Mouse (Mus musculus): ENCODE measurements around the gene Cd244a. TPM values are rescaled to one million over a fixed set of nuclear protein-coding genes. Genes with fewer than 3 reads are reported as not detected.

Cd244a gene
- polyA plus RNA-seq, 1 experiment = 1.9 TPM

DNA sequence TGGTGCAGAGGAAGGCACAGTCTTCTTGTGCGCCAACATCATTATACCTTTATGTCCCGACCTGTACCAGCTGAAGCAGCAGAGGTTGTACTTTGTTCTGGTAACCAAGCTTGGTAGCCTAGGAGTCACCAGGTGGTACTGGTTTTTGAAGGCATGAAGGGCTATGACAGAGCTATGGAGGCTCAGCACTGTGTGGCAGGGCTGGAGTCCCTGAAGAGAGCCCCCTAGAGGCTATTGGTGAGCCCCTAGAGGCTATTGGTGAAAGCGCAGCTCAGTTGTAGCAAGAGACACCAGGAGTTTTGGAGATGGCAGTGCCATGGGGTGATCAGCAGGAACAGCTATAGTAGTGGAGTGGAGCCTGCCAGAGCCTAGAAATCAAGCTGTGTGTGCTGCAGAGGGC is 5.3 kb downstream of the Cd244a start:
- H3K27ac ChIP-seq (ENCODE audit: control insufficient read depth, insufficient read depth, low read length) = no peak overlapping the region
- H3K4me3 ChIP-seq (ENCODE audit: control insufficient read depth, insufficient read depth, low read length) = no peak overlapping the region
- peaks cover 6% of the 10 kb centered on the region for H3K4me1 ChIP-seq (replicated peaks; ENCODE audit: control insufficient read depth, insufficient read depth, low read length)
- WGBS = 76% methylated on average over 3 of the region's 3 CpGs
- H3K27me3 ChIP-seq (ENCODE audit: control insufficient read depth, insufficient read depth, low read length) = no peaks in the 10 kb centered on the region
- TF ChIP-seq CTCF (IDR thresholded peaks at IDR 0.05; ENCODE audit: borderline replicate concordance, control insufficient read depth, extremely low read depth, insufficient read depth, low read length, poor library complexity) (peak; percentile 75; the same call in 1 of the 2 replicates), POLR2A (IDR thresholded peaks at IDR 0.05; ENCODE audit: control insufficient read depth, extremely low read depth, insufficient read depth, low read length, poor library complexity) (no peak)
- no peaks in the 10 kb centered on the region for H3K36me3 ChIP-seq (ENCODE audit: control insufficient read depth, insufficient read depth, low read length)
- DNase-seq = peak; percentile 41

DNA sequence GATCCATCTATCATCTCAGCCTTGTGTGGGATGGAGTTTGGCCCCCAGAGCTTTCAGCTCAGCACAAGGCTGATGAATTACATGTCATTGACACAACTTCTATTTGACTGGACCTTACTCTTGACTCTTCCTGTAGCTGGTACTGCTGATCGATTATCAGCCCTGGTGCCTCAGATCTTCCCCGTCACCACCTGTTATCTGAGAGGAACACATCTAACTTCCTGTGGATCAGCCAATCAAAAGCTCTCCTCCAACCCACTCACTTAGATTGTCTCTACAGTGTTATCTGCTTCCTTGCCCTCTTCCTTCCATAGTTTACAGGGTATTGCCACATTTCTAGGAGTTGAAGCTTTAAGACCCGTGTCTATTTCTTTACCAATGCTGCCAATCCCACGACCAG is 6.9 kb downstream of the Cd244a start:
- DNase-seq = no peak
- 64% methylated on average over 4 of the region's 4 CpGs for whole genome bisulfite sequencing
- no peaks in the 10 kb centered on the region for H3K36me3 ChIP-seq (ENCODE audit: control insufficient read depth, insufficient read depth, low read length)
- peaks cover 6% of the 10 kb centered on the region for H3K4me1 ChIP-seq (replicated peaks; ENCODE audit: control insufficient read depth, insufficient read depth, low read length)
- no peaks in the 10 kb centered on the region for H3K27me3 ChIP-seq (ENCODE audit: control insufficient read depth, insufficient read depth, low read length)
- TF ChIP-seq POLR2A (IDR thresholded peaks at IDR 0.05; ENCODE audit: control insufficient read depth, extremely low read depth, insufficient read depth, low read length, poor library complexity) = no peak
- TF ChIP-seq CTCF (IDR thresholded peaks at IDR 0.05; ENCODE audit: borderline replicate concordance, control insufficient read depth, extremely low read depth, insufficient read depth, low read length, poor library complexity) = no peak
- no peak overlapping the region for H3K4me3 ChIP-seq (ENCODE audit: control insufficient read depth, insufficient read depth, low read length)
- no peak overlapping the region for H3K27ac ChIP-seq (ENCODE audit: control insufficient read depth, insufficient read depth, low read length)

DNA sequence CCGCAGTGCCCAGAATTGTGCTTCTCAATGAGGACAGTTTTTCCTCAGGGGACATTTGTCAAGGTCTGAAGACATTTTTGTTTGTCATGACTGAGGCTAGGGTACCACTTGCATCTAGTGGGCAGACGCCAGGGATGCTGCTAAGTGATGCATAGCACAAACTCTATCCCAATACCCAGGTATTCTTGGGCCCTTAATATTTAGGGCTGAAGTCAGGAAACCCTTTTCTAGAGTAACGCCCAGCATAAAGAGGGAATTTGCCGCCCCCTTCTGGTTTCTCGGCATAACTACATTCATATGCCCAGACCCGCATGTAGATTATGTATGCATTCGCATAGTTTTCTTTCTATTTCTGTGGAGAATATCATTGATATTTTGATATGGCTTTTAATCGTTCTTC is 7.8 kb downstream of the Cd244a start:
- H3K4me1 ChIP-seq (replicated peaks; ENCODE audit: control insufficient read depth, insufficient read depth, low read length) = peaks cover 3% of the 10 kb centered on the region; the same call in 1 of the 2 replicates
- H3K4me3 ChIP-seq (ENCODE audit: control insufficient read depth, insufficient read depth, low read length) = no peak overlapping the region
- no peak overlapping the region for H3K27ac ChIP-seq (ENCODE audit: control insufficient read depth, insufficient read depth, low read length)
- 21% methylated on average over 8 of the region's 8 CpGs for WGBS
- peak; percentile 71 for DNase-seq
- no peaks in the 10 kb centered on the region for H3K27me3 ChIP-seq (ENCODE audit: control insufficient read depth, insufficient read depth, low read length)
- TF ChIP-seq CTCF (IDR thresholded peaks at IDR 0.05; ENCODE audit: borderline replicate concordance, control insufficient read depth, extremely low read depth, insufficient read depth, low read length, poor library complexity) (no peak), POLR2A (IDR thresholded peaks at IDR 0.05; ENCODE audit: control insufficient read depth, extremely low read depth, insufficient read depth, low read length, poor library complexity) (no peak)
- no peaks in the 10 kb centered on the region for H3K36me3 ChIP-seq (ENCODE audit: control insufficient read depth, insufficient read depth, low read length)

DNA sequence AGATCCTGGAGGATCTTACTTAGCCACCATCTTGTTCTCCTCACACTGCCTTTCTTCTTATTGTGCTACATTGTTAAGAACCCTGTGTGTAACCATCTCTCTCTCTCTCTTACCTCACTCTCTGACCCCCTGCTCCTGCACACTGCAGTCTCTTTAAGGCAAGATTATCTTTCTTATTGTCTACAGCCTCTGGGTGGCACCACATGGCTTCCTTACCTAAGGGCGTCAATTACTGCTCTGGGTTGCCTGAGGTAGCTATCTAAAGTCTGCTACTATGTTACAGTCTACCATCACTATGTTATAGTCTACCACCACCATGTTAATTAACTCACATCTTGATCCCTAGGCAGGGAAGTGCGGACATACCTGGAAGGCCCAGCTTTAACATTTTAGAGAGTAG is 9.4 kb downstream of the Cd244a start:
- Histone ChIP-seq H3K4me3 (ENCODE audit: control insufficient read depth, insufficient read depth, low read length) (no peak overlapping the region), H3K36me3 (ENCODE audit: control insufficient read depth, insufficient read depth, low read length) (no peaks in the 10 kb centered on the region), H3K27ac (ENCODE audit: control insufficient read depth, insufficient read depth, low read length) (no peak overlapping the region), H3K27me3 (ENCODE audit: control insufficient read depth, insufficient read depth, low read length) (no peaks in the 10 kb centered on the region), H3K4me1 (replicated peaks; ENCODE audit: control insufficient read depth, insufficient read depth, low read length) (no peaks in the 10 kb centered on the region)
- WGBS = 89% methylated on average over 2 of the region's 2 CpGs
- no peak for DNase-seq
- TF ChIP-seq POLR2A (IDR thresholded peaks at IDR 0.05; ENCODE audit: control insufficient read depth, extremely low read depth, insufficient read depth, low read length, poor library complexity) (no peak), CTCF (IDR thresholded peaks at IDR 0.05; ENCODE audit: borderline replicate concordance, control insufficient read depth, extremely low read depth, insufficient read depth, low read length, poor library complexity) (no peak)

DNA sequence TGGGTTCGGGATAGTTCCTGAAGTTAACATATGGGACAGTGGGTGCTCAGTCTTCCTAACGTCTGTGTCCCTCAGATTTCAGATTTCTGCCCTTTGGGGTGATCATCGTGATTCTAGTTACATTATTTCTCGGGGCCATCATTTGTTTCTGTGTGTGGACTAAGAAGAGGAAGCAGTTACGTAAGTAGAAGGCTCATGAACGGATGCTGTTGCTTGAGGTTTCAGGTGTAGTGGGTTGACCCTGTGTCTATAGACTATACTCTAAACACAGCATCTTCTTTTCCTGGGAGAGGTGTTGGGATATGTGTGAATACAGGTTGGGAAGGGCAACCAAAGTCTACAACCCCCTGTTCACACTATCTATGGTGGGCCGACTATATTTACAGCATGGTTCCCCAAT is 18.2 kb downstream of the Cd244a start:
- TF ChIP-seq CTCF (IDR thresholded peaks at IDR 0.05; ENCODE audit: borderline replicate concordance, control insufficient read depth, extremely low read depth, insufficient read depth, low read length, poor library complexity) (no peak), POLR2A (IDR thresholded peaks at IDR 0.05; ENCODE audit: control insufficient read depth, extremely low read depth, insufficient read depth, low read length, poor library complexity) (no peak)
- no peak for DNase-seq
- Histone ChIP-seq H3K4me1 (replicated peaks; ENCODE audit: control insufficient read depth, insufficient read depth, low read length) (no peaks in the 10 kb centered on the region), H3K4me3 (ENCODE audit: control insufficient read depth, insufficient read depth, low read length) (no peak overlapping the region), H3K36me3 (ENCODE audit: control insufficient read depth, insufficient read depth, low read length) (no peaks in the 10 kb centered on the region), H3K27ac (ENCODE audit: control insufficient read depth, insufficient read depth, low read length) (no peak overlapping the region), H3K27me3 (ENCODE audit: control insufficient read depth, insufficient read depth, low read length) (no peaks in the 10 kb centered on the region)
- 87% methylated on average over 7 of the region's 7 CpGs for WGBS

DNA sequence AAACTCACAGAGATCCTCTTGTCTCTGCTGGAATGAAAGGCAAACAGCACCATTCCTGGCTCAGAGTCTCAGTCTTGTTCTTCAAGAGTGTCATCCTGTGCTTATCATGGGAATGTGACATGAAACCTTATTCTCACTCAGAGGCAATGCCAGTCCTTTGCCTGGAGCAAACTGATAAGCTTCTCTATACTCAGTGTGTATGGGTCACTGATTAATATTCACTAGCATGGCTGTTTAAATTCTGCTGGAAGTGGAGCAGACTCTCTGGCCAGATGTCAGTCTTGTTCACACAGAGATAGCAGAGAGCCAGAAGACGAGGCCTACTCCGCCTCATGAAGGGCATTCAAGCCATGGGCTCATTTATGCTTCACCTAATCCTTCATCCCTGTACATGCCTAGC is 25.6 kb downstream of the Cd244a start:
- Histone ChIP-seq H3K4me3 (ENCODE audit: control insufficient read depth, insufficient read depth, low read length) (no peak overlapping the region), H3K36me3 (ENCODE audit: control insufficient read depth, insufficient read depth, low read length) (peaks cover 13% of the 10 kb centered on the region; the same call in 1 of the 2 replicates), H3K4me1 (replicated peaks; ENCODE audit: control insufficient read depth, insufficient read depth, low read length) (no peaks in the 10 kb centered on the region), H3K27me3 (ENCODE audit: control insufficient read depth, insufficient read depth, low read length) (no peaks in the 10 kb centered on the region), H3K27ac (ENCODE audit: control insufficient read depth, insufficient read depth, low read length) (no peak overlapping the region)
- WGBS = 96% methylated on average over 2 of the region's 2 CpGs
- TF ChIP-seq CTCF (IDR thresholded peaks at IDR 0.05; ENCODE audit: borderline replicate concordance, control insufficient read depth, extremely low read depth, insufficient read depth, low read length, poor library complexity) (no peak), POLR2A (IDR thresholded peaks at IDR 0.05; ENCODE audit: control insufficient read depth, extremely low read depth, insufficient read depth, low read length, poor library complexity) (no peak)
- no peak for DNase-seq

DNA sequence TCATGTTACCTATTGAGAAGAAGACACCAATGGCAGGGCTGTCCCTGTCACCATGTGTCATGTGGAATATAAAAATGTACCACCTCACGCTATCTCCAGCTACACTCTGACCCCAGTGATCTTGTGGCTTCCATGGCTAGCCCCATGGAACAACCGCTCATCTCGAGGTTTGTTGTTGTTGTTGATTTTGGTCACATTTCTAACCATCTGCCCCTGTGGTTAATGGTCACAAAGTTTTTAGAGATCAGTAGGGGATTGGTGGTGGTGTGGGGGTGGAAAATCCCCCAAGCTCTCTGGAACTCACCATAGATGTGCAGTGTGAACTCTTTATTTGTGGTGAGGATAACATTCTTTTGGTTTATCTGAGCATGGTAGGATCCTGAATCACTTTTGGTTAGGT is 45.7 kb downstream of the Cd244a start:
- Histone ChIP-seq H3K27me3 (ENCODE audit: control insufficient read depth, insufficient read depth, low read length) (no peaks in the 10 kb centered on the region), H3K27ac (ENCODE audit: control insufficient read depth, insufficient read depth, low read length) (no peak overlapping the region), H3K36me3 (ENCODE audit: control insufficient read depth, insufficient read depth, low read length) (peaks cover 23% of the 10 kb centered on the region), H3K4me3 (ENCODE audit: control insufficient read depth, insufficient read depth, low read length) (no peak overlapping the region), H3K4me1 (replicated peaks; ENCODE audit: control insufficient read depth, insufficient read depth, low read length) (no peaks in the 10 kb centered on the region)
- no peak for DNase-seq
- TF ChIP-seq CTCF (IDR thresholded peaks at IDR 0.05; ENCODE audit: borderline replicate concordance, control insufficient read depth, extremely low read depth, insufficient read depth, low read length, poor library complexity) (no peak), POLR2A (IDR thresholded peaks at IDR 0.05; ENCODE audit: control insufficient read depth, extremely low read depth, insufficient read depth, low read length, poor library complexity) (no peak)
- WGBS = 74% methylated on average over 3 of the region's 3 CpGs
